Mouse (Mus musculus) erythroblast, embryonic 14.5 days (primary cell): ENCODE results near the gene Tex30.

Experiments used
- GATA1 ChIP-seq: IDR thresholded peaks from 2 replicates; pipeline ENCODE4 v1.6.1; 2012; ENCODE audit warnings: low read length, inconsistent platforms, mixed read lengths
- TAL1 ChIP-seq: IDR thresholded peaks from 3 replicates; pipeline ENCODE4 v1.6.1; 2012; ENCODE audit warnings: low read length, inconsistent platforms, mixed read lengths

GRCm38 (mm10) chr1:44101448-44102225 lies 604 bp downstream of the Tex30 start:
- peak; percentile 71 for TF ChIP-seq GATA1
- no peak for TF ChIP-seq TAL1
